Mouse (Mus musculus) CH12.LX (cell line): ENCODE measurements at regions not wholly inside any gene's neighbourhood (a gene's known extent, or its start where the extent isn't known, plus 50 kb on each side); places are given as distances from the start of the nearest gene placed in this dataset.

ENCODE experiments used
- DNase-seq: peaks from one replicate; pipeline ENCODE4 v3.0.0-alpha.2; 2013; ENCODE audit errors: extremely low read depth
- H3K27ac ChIP-seq: 2 replicates; pipeline ENCODE4 v1.5.1; 2012; ENCODE audit warnings: low read depth, mild to moderate bottlenecking, control low read depth, moderate library complexity; ENCODE audit not compliant: insufficient read depth
- H3K27me3 ChIP-seq: replicated peaks from 2 replicates; pipeline ENCODE3; 2012; ENCODE audit warnings: inconsistent platforms
- H3K36me3 ChIP-seq, 2 experiments: replicated peaks in 1 of 2; 2 replicates each; pipeline versions ENCODE3 to v1.6.1; 2012; ENCODE audit warnings: inconsistent platforms in 1 of 2, low read length in 1 of 2, mild to moderate bottlenecking in 1 of 2, mixed read lengths in 1 of 2, moderate library complexity in 1 of 2; ENCODE audit not compliant: control insufficient read depth in 1 of 2, insufficient read depth in 1 of 2
- H3K4me1 ChIP-seq, 2 experiments: 2 replicates each; pipeline ENCODE4 v1.6.1; 2012; ENCODE audit warnings: inconsistent platforms in 1 of 2, moderate library complexity in 1 of 2; ENCODE audit not compliant: insufficient read depth in 2 of 2, control insufficient read depth in 1 of 2
- H3K4me2 ChIP-seq: 2 replicates; pipeline ENCODE4 v1.6.1; 2012; ENCODE audit warnings: low read depth, mild to moderate bottlenecking, control low read depth; ENCODE audit not compliant: poor library complexity, insufficient read depth, severe bottlenecking
- H3K4me3 ChIP-seq, 3 experiments: fragments of 150-350 bp in 1 of 3; sonication (generic) in 1 of 3; replicated peaks in 1 of 3; 2 replicates each; pipeline versions ENCODE3 to v1.5.1; 2011 to 2012; ENCODE audit warnings: low read depth in 2 of 3, low read length in 2 of 3, mild to moderate bottlenecking in 2 of 3, moderate library complexity in 2 of 3, control low read depth in 1 of 3, improper control_type of control experiment in 1 of 3, inconsistent platforms in 1 of 3, mixed read lengths in 1 of 3; ENCODE audit not compliant: poor library complexity in 1 of 3
- H3K79me2 ChIP-seq: replicated peaks from 2 replicates; pipeline ENCODE4 v1.6.1; 2012; ENCODE audit warnings: mild to moderate bottlenecking, moderate library complexity; ENCODE audit not compliant: control insufficient read depth, poor library complexity, insufficient read depth, severe bottlenecking; ENCODE audit errors: extremely low read depth
- H3K9ac ChIP-seq: 2 replicates; pipeline ENCODE4 v1.6.1; 2012; ENCODE audit warnings: low read depth, mild to moderate bottlenecking, control low read depth, moderate library complexity; ENCODE audit not compliant: insufficient read depth
- H3K9me3 ChIP-seq: replicated peaks from 2 replicates; pipeline ENCODE3; 2012; ENCODE audit warnings: low read length, inconsistent platforms, mixed read lengths
- BHLHE40 ChIP-seq: IDR thresholded peaks from 2 replicates; pipeline ENCODE4 v1.6.1; 2011; ENCODE audit warnings: mild to moderate bottlenecking, low read depth, low read length, improper control_type of control experiment
- CHD1 ChIP-seq: IDR thresholded peaks from 2 replicates; pipeline ENCODE4 v1.6.1; 2012; ENCODE audit warnings: low read depth, low read length, improper control_type of control experiment, inconsistent platforms
- CHD2 ChIP-seq: IDR thresholded peaks from 2 replicates; pipeline ENCODE4 v1.6.1; 2011; ENCODE audit warnings: low read length, improper control_type of control experiment
- CTCF ChIP-seq, 2 experiments: IDR thresholded peaks in 1 of 2; conservative IDR thresholded peaks in 1 of 2; 2 replicates each; pipeline ENCODE4 v1.5.1; 2011 to 2012; ENCODE audit warnings: low read depth in 2 of 2, low read length in 2 of 2, improper control_type of control experiment in 1 of 2, inconsistent platforms in 1 of 2, mild to moderate bottlenecking in 1 of 2, moderate library complexity in 1 of 2
- ELF1 ChIP-seq: IDR thresholded peaks from 2 replicates; pipeline ENCODE4 v1.6.1; 2014; ENCODE audit warnings: low read depth, mild to moderate bottlenecking, inconsistent platforms, low read length, improper control_type of control experiment
- EP300 ChIP-seq: IDR thresholded peaks from 2 replicates; pipeline ENCODE4 v1.6.1; 2011; ENCODE audit warnings: low read length, improper control_type of control experiment
- HCFC1 ChIP-seq: IDR thresholded peaks from 2 replicates; pipeline ENCODE4 v1.6.1; 2012; ENCODE audit warnings: low read depth, mild to moderate bottlenecking, inconsistent platforms, low read length, improper control_type of control experiment
- JUN ChIP-seq: IDR thresholded peaks from 2 replicates; pipeline ENCODE4 v1.6.1; 2011; ENCODE audit warnings: low read depth, mild to moderate bottlenecking, low read length, improper control_type of control experiment, moderate library complexity; ENCODE audit not compliant: insufficient read depth
- JUND ChIP-seq: conservative IDR thresholded peaks from 2 replicates; pipeline ENCODE4 v1.6.1; 2011; ENCODE audit warnings: low read depth, low read length, improper control_type of control experiment
- MAZ ChIP-seq: IDR thresholded peaks from 2 replicates; pipeline ENCODE4 v1.6.1; 2012; ENCODE audit warnings: low read depth, mild to moderate bottlenecking, inconsistent platforms, low read length, improper control_type of control experiment, moderate library complexity
- MYC ChIP-seq: IDR thresholded peaks from 2 replicates; pipeline ENCODE4 v1.6.1; 2011; ENCODE audit warnings: low read depth, mild to moderate bottlenecking, improper control_type of control experiment, low read length
- NELFE ChIP-seq: IDR thresholded peaks from 2 replicates; pipeline ENCODE4 v1.6.1; 2011; ENCODE audit warnings: low read depth, low read length, improper control_type of control experiment
- NRF1 ChIP-seq: IDR thresholded peaks from 2 replicates; pipeline ENCODE4 v1.6.1; 2014; ENCODE audit warnings: low read depth, mild to moderate bottlenecking, inconsistent platforms, low read length, improper control_type of control experiment, moderate library complexity
- POLR2AphosphoS2 ChIP-seq: IDR thresholded peaks from 2 replicates; pipeline ENCODE4 v1.6.1; 2011; ENCODE audit warnings: low read depth, low read length, improper control_type of control experiment
- RAD21 ChIP-seq: IDR thresholded peaks from 2 replicates; pipeline ENCODE4 v1.6.1; 2011; ENCODE audit warnings: low read depth, mild to moderate bottlenecking, low read length, improper control_type of control experiment, moderate library complexity
- RCOR1 ChIP-seq: conservative IDR thresholded peaks from 2 replicates; pipeline ENCODE4 v1.6.1; 2012; ENCODE audit warnings: low read depth, mild to moderate bottlenecking, inconsistent platforms, low read length, improper control_type of control experiment
- SIN3A ChIP-seq: IDR thresholded peaks from 2 replicates; pipeline ENCODE4 v1.6.1; 2012; ENCODE audit warnings: low read length, improper control_type of control experiment, inconsistent platforms
- SMC3 ChIP-seq: IDR thresholded peaks from 2 replicates; pipeline ENCODE4 v1.6.1; 2011; ENCODE audit warnings: low read depth, low read length, improper control_type of control experiment
- TBP ChIP-seq: conservative IDR thresholded peaks from 2 replicates; pipeline ENCODE4 v1.6.1; 2011; ENCODE audit warnings: low read depth, low read length, improper control_type of control experiment
- TCF12 ChIP-seq: IDR thresholded peaks from 2 replicates; pipeline ENCODE4 v1.6.1; 2014; ENCODE audit warnings: low read depth, mild to moderate bottlenecking, inconsistent platforms, low read length, improper control_type of control experiment
- UBTF ChIP-seq: IDR thresholded peaks from 2 replicates; pipeline ENCODE4 v1.6.1; 2012; ENCODE audit warnings: low read depth, mild to moderate bottlenecking, inconsistent platforms, low read length, improper control_type of control experiment, moderate library complexity
- USF1 ChIP-seq: IDR thresholded peaks from 2 replicates; pipeline ENCODE4 v1.6.1; 2014; ENCODE audit warnings: low read depth, mild to moderate bottlenecking, inconsistent platforms, low read length, improper control_type of control experiment
- USF2 ChIP-seq: conservative IDR thresholded peaks from 2 replicates; pipeline ENCODE4 v1.6.1; 2011; ENCODE audit warnings: low read depth, low read length, improper control_type of control experiment
- ZC3H11A ChIP-seq: IDR thresholded peaks from 2 replicates; pipeline ENCODE4 v1.6.1; 2012; ENCODE audit warnings: low read depth, mild to moderate bottlenecking, inconsistent platforms, low read length, improper control_type of control experiment
- ZKSCAN1 ChIP-seq: IDR thresholded peaks from 2 replicates; pipeline ENCODE4 v1.6.1; 2012; ENCODE audit warnings: low read depth, inconsistent platforms, low read length, improper control_type of control experiment, borderline replicate concordance
- dilution Hi-C: fragments of 300-500 bp; cut with MboI; formaldehyde crosslinking; loops from 2 replicates; pipeline ENCODE4 v1.14.3; 2020; ENCODE audit warnings: low sequenced_read_pairs; ENCODE audit not compliant: extremely low pct_unique_long_range_greater_than_20kb, extremely low pct_ligation_motif_present
- in situ Hi-C: fragments of 300-500 bp; cut with MboI; formaldehyde crosslinking; loops from 3 replicates; pipeline ENCODE4 v1.14.3; 2019; ENCODE audit warnings: low sequenced_read_pairs, low pct_ligation_motif_present, low pct_unique_long_range_greater_than_20kb, mixed read lengths

- Histone ChIP-seq H3K4me1 (peaks cover 0 to 23% of the 10 kb centered on the region in 2 experiments; a peak in 2 of 4 replicates), H3K9me3 (no peaks in the 10 kb centered on the region), H3K27ac (no peak overlapping the region), H3K27me3 (no peaks in the 10 kb centered on the region), H3K79me2 (no peaks in the 10 kb centered on the region), H3K4me3 (no peak overlapping the region), H3K36me3 (no peaks in the 10 kb centered on the region), H3K9ac (no peak overlapping the region), H3K4me2 (no peak overlapping the region)
- TF ChIP-seq MYC (no peak), JUN (no peak), HCFC1 (no peak), TCF12 (no peak), JUND (no peak), USF2 (no peak), NRF1 (no peak), POLR2AphosphoS2 (no peak), TBP (no peak), MAZ (no peak), SIN3A (no peak), BHLHE40 (no peak), UBTF (no peak), NELFE (no peak), USF1 (no peak), ELF1 (no peak), ZC3H11A (no peak)
- dilution Hi-C loops = no loop called here
- DNase-seq = no peak
- in situ Hi-C loops = no loop called here
These were observed 77.2 kb upstream of the Npy start for GRCm38 (mm10) chr6:49745301-49745700.

- DNase-seq = no peak
These were observed 72.0 kb upstream of the Npy start for GRCm38 (mm10) chr6:49750544-49750943.

More at GRCm38 (mm10) chr6:49750544-49750943, 72.0 kb upstream of the Npy start:
- no peaks in the 10 kb centered on the region for H3K79me2 ChIP-seq
- H3K27ac ChIP-seq = no peak overlapping the region
- dilution Hi-C loops (no loop called here), in situ Hi-C loops (no loop called here)
- peaks cover 0 to 4% of the 10 kb centered on the region in 2 experiments; a peak in 2 of 4 replicates for H3K4me1 ChIP-seq
- no peaks in the 10 kb centered on the region for H3K9me3 ChIP-seq
- no peak overlapping the region for H3K4me3 ChIP-seq
- H3K36me3 ChIP-seq = no peaks in the 10 kb centered on the region
- H3K9ac ChIP-seq = no peak overlapping the region
- no peaks in the 10 kb centered on the region for H3K27me3 ChIP-seq
- no peak overlapping the region for H3K4me2 ChIP-seq
- no peak for TF ChIP-seq NRF1
- peak; percentile 48 for TF ChIP-seq SMC3
- TF ChIP-seq RAD21 = peak; percentile 28
- no peak for TF ChIP-seq JUND
- TF ChIP-seq CHD1 = no peak
- TF ChIP-seq CHD2 = no peak
- TF ChIP-seq CTCF (conservative IDR thresholded peaks at IDR 0.05 in 1 of 2, IDR thresholded peaks at IDR 0.05 in 1 of 2; ENCODE audit: low read depth in 2 of 2, low read length in 2 of 2) = peak in 1 of 2 experiments; percentile 43; a peak in 2 of 4 replicates
- TF ChIP-seq USF1 = no peak
- no peak for TF ChIP-seq ZC3H11A
- TF ChIP-seq ZKSCAN1 = no peak
- TF ChIP-seq EP300 = no peak
- TF ChIP-seq RCOR1 = no peak
- TF ChIP-seq TBP = no peak
